In genomic region chrX:94540341-94541201, GRCm38 (mm10) we compare ENCODE assay signal across 8 mouse cellular contexts. TPM values are rescaled to one million over a fixed set of nuclear protein-coding genes. Genes with fewer than 3 reads are reported as not detected.
DNase-seq lines count a peak whose midpoint lies in the region; ATAC-seq and TF ChIP-seq lines count a peak whose summit lies in the region.

No protein-coding gene starts in this region.

- WGBS in spleen, adult 2 months: 35% methylated on average over 37 of the region's 37 CpGs
- WGBS in stomach, embryonic 14.5 days: 18% methylated on average over 37 of the region's 37 CpGs

- no peak for DNase-seq in spleen, adult 2 months (ENCODE audit: low read depth in 1 of 2, low spot score in 2 of 2)
- DNase-seq in spleen, adult 12 weeks (ENCODE audit: low spot score): no peak
- peak; percentile 54 to 57 for DNase-seq in cerebellum, postnatal 36 days
- peak; percentile 68 for DNase-seq in gastrocnemius, adult 2 months
- DNase-seq in induced T-regulatory cell, adult 2 months (ENCODE audit: low read depth): peak; percentile 34
- DNase-seq in left cerebral cortex, postnatal 4 days: peak; percentile 89
- peak; percentile 76 for DNase-seq in mesoderm, embryonic 11.5 days (ENCODE audit: low read depth, low spot score)

- peak overlapping the region; percentile 15; the same call in 1 of the 2 replicates for H3K27ac ChIP-seq in spleen, adult 2 months (ENCODE audit: insufficient read depth, low read length)
- H3K27ac ChIP-seq in gastrocnemius, adult 2 months: peak overlapping the region; percentile 84
- H3K27ac ChIP-seq in stomach, embryonic 14.5 days (ENCODE audit: low read length): peak overlapping the region; percentile 86

- intact Hi-C loops in gastrocnemius, adult 2 months (cut with DNase I): loop anchor here (10.0 kb wide), 2 partner anchors 176 to 256 kb away; partner anchors contain the start of genes Apoo and Fam90a1b
- intact Hi-C loops in left cerebral cortex, postnatal 4 days (cut with DNase I): no loop called here

- peak overlapping the region; percentile 63 for H3K9ac ChIP-seq in stomach, embryonic 14.5 days (replicated peaks; ENCODE audit: low read depth, low read length)

- no peak for TF ChIP-seq CTCF in spleen, adult 2 months (IDR thresholded peaks at IDR 0.05; ENCODE audit: extremely low read depth, insufficient read depth, insufficient read length, insufficient replicate concordance)
- no peak for TF ChIP-seq CTCF in gastrocnemius, adult 2 months (IDR thresholded peaks at IDR 0.05)

- H3K4me1 ChIP-seq in spleen, adult 2 months (ENCODE audit: control insufficient read depth, insufficient read depth, insufficient read length): no peaks in the 10 kb centered on the region
- H3K4me1 ChIP-seq in stomach, embryonic 14.5 days (ENCODE audit: control insufficient read depth, insufficient read depth, low read length): no peaks in the 10 kb centered on the region

- H3K4me3 ChIP-seq in spleen, adult 2 months (ENCODE audit: extremely low read depth, insufficient read depth, insufficient read length): peak overlapping the region; percentile 54
- peak overlapping the region; percentile 87 for H3K4me3 ChIP-seq in gastrocnemius, adult 2 months
- peak overlapping the region; percentile 55 for H3K4me3 ChIP-seq in stomach, embryonic 14.5 days (ENCODE audit: low read depth, low read length)

- H3K27me3 ChIP-seq in spleen, adult 2 months (ENCODE audit: control insufficient read depth, insufficient read depth, low read length): no peaks in the 10 kb centered on the region
- H3K27me3 ChIP-seq in stomach, embryonic 14.5 days (ENCODE audit: control insufficient read depth, insufficient read depth, low read length): no peaks in the 10 kb centered on the region

- peak; percentile 38 for ATAC-seq in stomach, embryonic 14.5 days (ENCODE audit: insufficient number of reproducible peaks, insufficient read depth, low FRiP score, low read depth)

- H3K4me2 ChIP-seq in stomach, embryonic 14.5 days (replicated peaks; ENCODE audit: low read depth, low read length): peak overlapping the region; percentile 46

- no peaks in the 10 kb centered on the region for H3K9me3 ChIP-seq in stomach, embryonic 14.5 days (ENCODE audit: control insufficient read depth, low read depth, low read length)

- no peaks in the 10 kb centered on the region for H3K36me3 ChIP-seq in spleen, adult 2 months (ENCODE audit: control insufficient read depth, insufficient read depth, low read length)
- peaks cover 36% of the 10 kb centered on the region for H3K36me3 ChIP-seq in stomach, embryonic 14.5 days (ENCODE audit: control insufficient read depth, insufficient read depth, low read length)

- TF ChIP-seq POLR2A in spleen, adult 2 months (IDR thresholded peaks at IDR 0.05; ENCODE audit: low read depth, low read length): no peak

RNA-seq across cellular contexts. Expression of gene Maged1, which starts 1.4 kb away (rescaled TPM):
- polyA plus RNA-seq in spleen, adult 2 months (2012; rRNA removed): 31.6 and 35.4 TPM in 2 replicates
- total RNA-seq in gastrocnemius, adult 2 months (2021): 10 to 100 TPM; 16.1 to 28.9 TPM
- 100 to 1,000 TPM; 517 to 564 TPM for total RNA-seq in left cerebral cortex, postnatal 4 days (2021)
- 664 and 698 TPM in 2 replicates for polyA plus RNA-seq in stomach, embryonic 14.5 days (2014; fragmentation: Nextera tagmentation; extraction: Ambion mirVana)

Comparison
In these comparisons a context has a peak if more than half of its experiments do, and no peak if none do; other contexts are left out.
1. DNase-seq: peak in cerebellum, postnatal 36 days (2 of 2), gastrocnemius, adult 2 months (single experiment), induced T-regulatory cell, adult 2 months (single experiment), left cerebral cortex, postnatal 4 days (single experiment) and mesoderm, embryonic 11.5 days (single experiment); none in spleen, adult 2 months (0 of 2) and spleen, adult 12 weeks (single experiment).
2. H3K27ac ChIP-seq: peak in every context shown above with its lines; median percentile 86 in stomach, embryonic 14.5 days; 84 in gastrocnemius, adult 2 months; 15 in spleen, adult 2 months.
3. RNA of gene Maged1, which starts 1.4 kb away (total RNA-seq): 517 to 564 TPM in left cerebral cortex, postnatal 4 days; 16.1 to 28.9 TPM in gastrocnemius, adult 2 months; every median in the first group is over 10 times any median in the second.
4. Peak in every context shown above with its lines, with median percentiles within 50 percentile points of each other: H3K4me3 ChIP-seq.